Mouse (Mus musculus) lung, adult 2 months (tissue): ENCODE data around the gene 5730596B20Rik. TPM values are rescaled to one million over a fixed set of nuclear protein-coding genes. Genes with fewer than 3 reads are reported as not detected.

Source experiments
- DNase-seq: peaks from one replicate; pipeline ENCODE4 v3.0.0; 2022
- H3K4me1 ChIP-seq: fragments of 200-500 bp; 2 replicates; pipeline ENCODE4 v1.6.1; 2011; ENCODE audit warnings: low read length; ENCODE audit not compliant: control insufficient read depth, insufficient read depth
- H3K4me3 ChIP-seq: fragments of 200-500 bp; replicated peaks from 2 replicates; pipeline ENCODE3; 2011; ENCODE audit warnings: low read depth, mild to moderate bottlenecking, control low read depth, low read length; ENCODE audit errors: extremely low read depth
- CTCF ChIP-seq: fragments of 200-500 bp; IDR thresholded peaks from 2 replicates; pipeline ENCODE4 v1.5.1; 2011; ENCODE audit warnings: mild to moderate bottlenecking, low read length, control low read depth; ENCODE audit not compliant: insufficient read depth
- POLR2A ChIP-seq: fragments of 200-500 bp; IDR thresholded peaks from 2 replicates; pipeline ENCODE4 v1.6.1; 2011; ENCODE audit warnings: low read depth, mild to moderate bottlenecking, control low read depth, low read length, borderline replicate concordance; ENCODE audit errors: extremely low read depth
- WGBS: fragments of 180-500 bp; shearing (Covaris S2); methylation state at CpG from one replicate; pipeline ENCODE4 v1.1.7; 2018; 5-methylcytosine and 5-hydroxymethylcytosine counted together
- polyA plus RNA-seq: library from polyadenylated mRNA; depleted of rRNA; stranded (reverse); fragments of >200 nt; gene quantifications from 2 replicates; pipeline ENCODE4 v1.2.3, GENCODE M21; 2012

The 5730596B20Rik gene
- polyA plus RNA-seq, 1 experiment, result 0.26 TPM

- DNase-seq, result no peak
- WGBS, result 1% methylated on average over 85 of the region's 102 CpGs
- H3K4me3 ChIP-seq, result peak within 1 kb of the TSS; percentile 99
- peaks cover 7% of the 10 kb centered on the region for H3K4me1 ChIP-seq
- TF ChIP-seq CTCF (no peak), POLR2A (0 out of 2 replicates have a peak, but pooled peaks have one; percentile 7)
These were observed 13.9 kb downstream of the 5730596B20Rik start, which contains the start of gene Hoxa4 for GRCm38 (mm10) chr6:52190906-52191810. Gene Hoxa4, minus strand, starts transcription at chr6:52191753.

- Histone ChIP-seq H3K4me3 (peak overlapping the region; percentile 99), H3K4me1 (peaks cover 10% of the 10 kb centered on the region)
- DNase-seq, result peak; percentile 71
- 2% methylated on average over 37 of the region's 55 CpGs for WGBS
- TF ChIP-seq CTCF (no peak), POLR2A (peak; percentile 76; the same call in 1 of the 2 replicates)
These were observed 14.7 kb downstream of the 5730596B20Rik start for GRCm38 (mm10) chr6:52191860-52192550.

GRCm38 (mm10) chr6:52194690-52195089 is 17.4 kb downstream of the 5730596B20Rik start:
- TF ChIP-seq CTCF (no peak), POLR2A (no peak)
- 36% methylated on average over 10 of the region's 10 CpGs for WGBS
- DNase-seq, result no peak

GRCm38 (mm10) chr6:52196811-52197210 is 19.5 kb downstream of the 5730596B20Rik start:
- Histone ChIP-seq H3K4me3 (peak overlapping the region; percentile 10), H3K4me1 (peaks cover 6% of the 10 kb centered on the region; the same call in 1 of the 2 replicates)
- WGBS, result 29% methylated on average over 9 of the region's 9 CpGs
- no peak for TF ChIP-seq POLR2A
- no peak for TF ChIP-seq CTCF
- DNase-seq, result no peak

More at GRCm38 (mm10) chr6:52194690-52195089, 17.4 kb downstream of the 5730596B20Rik start:
- Histone ChIP-seq H3K4me3 (no peak overlapping the region), H3K4me1 (peaks cover 10% of the 10 kb centered on the region)

- WGBS, result 22% methylated on average over 10 of the region's 10 CpGs
- H3K4me1 ChIP-seq, result peaks cover 6% of the 10 kb centered on the region; the same call in 1 of the 2 replicates
- TF ChIP-seq CTCF, result peak; percentile 65
- no peak for TF ChIP-seq POLR2A
- H3K4me3 ChIP-seq, result no peak overlapping the region
- DNase-seq, result no peak
These were observed 20.0 kb downstream of the 5730596B20Rik start for GRCm38 (mm10) chr6:52197271-52197670.

GRCm38 (mm10) chr6:52200073-52200750 is 22.9 kb downstream of the 5730596B20Rik start:
- no peak for TF ChIP-seq POLR2A
- TF ChIP-seq CTCF, result no peak
- DNase-seq, result no peak
- H3K4me3 ChIP-seq, result peak overlapping the region; percentile 25
- 21% methylated on average over 30 of the region's 30 CpGs for WGBS
- H3K4me1 ChIP-seq, result 0 out of 2 replicates have a peak, but pooled peaks cover 3% of the 10 kb centered on the region

GRCm38 (mm10) chr6:52200751-52201250 is 23.5 kb downstream of the 5730596B20Rik start:
- Histone ChIP-seq H3K4me3 (peak overlapping the region; percentile 25), H3K4me1 (0 out of 2 replicates have a peak, but pooled peaks cover 3% of the 10 kb centered on the region)
- DNase-seq, result no peak
- WGBS, result 32% methylated on average over 10 of the region's 10 CpGs
- TF ChIP-seq POLR2A (no peak), CTCF (no peak)

- Histone ChIP-seq H3K4me1 (0 out of 2 replicates have a peak, but pooled peaks cover 3% of the 10 kb centered on the region), H3K4me3 (peak overlapping the region; percentile 43)
- TF ChIP-seq CTCF, result no peak
- DNase-seq, result no peak
- WGBS, result 39% methylated on average over 1 of the region's 1 CpGs
These were observed 24.0 kb downstream of the 5730596B20Rik start for GRCm38 (mm10) chr6:52201269-52201668.

- TF ChIP-seq POLR2A (no peak), CTCF (no peak)
- DNase-seq, result no peak
- 19% methylated on average over 22 of the region's 22 CpGs for WGBS
- Histone ChIP-seq H3K4me3 (peak overlapping the region; percentile 94), H3K4me1 (no peaks in the 10 kb centered on the region)
These were observed 25.2 kb downstream of the 5730596B20Rik start for GRCm38 (mm10) chr6:52202362-52203120.
